Mouse (Mus musculus): ENCODE measurements around the gene Crocc2. TPM values are rescaled to one million over a fixed set of nuclear protein-coding genes. Genes with fewer than 3 reads are reported as not detected.

Crocc2 gene
- polyA plus RNA-seq, 1 experiment from 2014 or later = 0.30 TPM

GRCm38 (mm10) chr1:93207536-93208064 is 39.1 kb downstream of the Crocc2 start:
- Histone ChIP-seq H3K4me3 (replicated peaks; ENCODE audit: low read length) (no peak overlapping the region), H3K4me1 (replicated peaks; ENCODE audit: control insufficient read depth, insufficient read depth, low read length) (peaks cover 15% of the 10 kb centered on the region), H3K4me2 (ENCODE audit: low read length) (no peak overlapping the region), H3K9ac (replicated peaks; ENCODE audit: low read depth, low read length) (no peak overlapping the region), H3K27ac (ENCODE audit: low read length) (no peak overlapping the region), H3K27me3 (replicated peaks; ENCODE audit: control insufficient read depth, insufficient read depth, low read length) (no peaks in the 10 kb centered on the region), H3K36me3 (ENCODE audit: control insufficient read depth, insufficient read depth) (no peaks in the 10 kb centered on the region), H3K9me3 (ENCODE audit: control insufficient read depth, low read length) (no peaks in the 10 kb centered on the region)
- 94% methylated on average over 4 of the region's 4 CpGs for WGBS
- no peak for ATAC-seq

DNA sequence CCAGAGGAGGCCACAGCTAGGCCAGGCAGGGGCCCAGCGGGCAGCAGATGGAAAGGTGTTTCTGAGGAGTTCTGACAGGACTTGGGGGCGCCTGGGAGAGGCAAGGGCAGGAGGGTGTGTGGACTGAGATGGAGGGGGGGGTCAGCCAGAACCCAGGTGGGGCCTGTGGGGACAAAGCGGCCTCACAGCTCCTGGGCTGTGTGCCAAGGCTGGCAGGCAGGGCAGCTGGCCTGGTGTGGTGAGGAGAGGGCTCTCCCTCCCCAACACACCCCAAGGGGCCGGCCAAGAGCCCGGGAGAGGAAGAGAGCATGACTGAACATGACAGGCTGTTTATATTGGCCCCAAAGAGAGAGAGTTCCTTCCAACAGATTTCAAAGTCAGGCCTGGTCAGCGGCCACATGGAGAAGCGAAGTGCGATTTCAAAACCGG is 41.7 kb downstream of the Crocc2 start:
- Histone ChIP-seq H3K36me3 (ENCODE audit: control insufficient read depth, insufficient read depth) (no peaks in the 10 kb centered on the region), H3K4me3 (replicated peaks; ENCODE audit: low read length) (no peak overlapping the region), H3K27me3 (replicated peaks; ENCODE audit: control insufficient read depth, insufficient read depth, low read length) (no peaks in the 10 kb centered on the region), H3K27ac (ENCODE audit: low read length) (no peak overlapping the region), H3K4me2 (ENCODE audit: low read length) (no peak overlapping the region), H3K9ac (replicated peaks; ENCODE audit: low read depth, low read length) (no peak overlapping the region), H3K9me3 (ENCODE audit: control insufficient read depth, low read length) (no peaks in the 10 kb centered on the region), H3K4me1 (replicated peaks; ENCODE audit: control insufficient read depth, insufficient read depth, low read length) (peaks cover 15% of the 10 kb centered on the region)
- ATAC-seq = peak; percentile 88
- 17% methylated on average over 9 of the region's 9 CpGs for WGBS

DNA sequence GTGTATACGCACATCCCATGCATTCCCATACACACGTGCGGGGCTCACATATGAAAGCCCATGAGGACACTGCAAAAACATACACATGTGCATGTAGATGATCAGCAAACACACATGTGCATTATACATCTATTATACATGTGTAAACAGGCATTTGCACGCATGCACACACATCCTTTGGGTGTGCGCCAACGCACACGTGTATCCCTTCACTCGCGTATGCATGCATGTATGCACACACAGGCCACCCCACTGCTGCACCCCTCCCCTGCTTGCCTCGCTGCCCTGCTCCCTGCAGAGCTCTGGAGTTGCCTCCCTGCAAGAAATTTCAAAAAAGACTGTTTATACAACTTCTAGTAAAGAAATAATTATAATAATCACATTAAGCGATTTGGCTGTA is 42.5 kb downstream of the Crocc2 start:
- no peaks in the 10 kb centered on the region for H3K27me3 ChIP-seq (replicated peaks; ENCODE audit: control insufficient read depth, insufficient read depth, low read length)
- H3K9me3 ChIP-seq (ENCODE audit: control insufficient read depth, low read length) = no peaks in the 10 kb centered on the region
- no peak overlapping the region for H3K27ac ChIP-seq (ENCODE audit: low read length)
- H3K9ac ChIP-seq (replicated peaks; ENCODE audit: low read depth, low read length) = no peak overlapping the region
- H3K4me2 ChIP-seq (ENCODE audit: low read length) = no peak overlapping the region
- WGBS = 85% methylated on average over 11 of the region's 11 CpGs
- no peaks in the 10 kb centered on the region for H3K36me3 ChIP-seq (ENCODE audit: control insufficient read depth, insufficient read depth)
- peaks cover 15% of the 10 kb centered on the region for H3K4me1 ChIP-seq (replicated peaks; ENCODE audit: control insufficient read depth, insufficient read depth, low read length)
- ATAC-seq = no peak
- no peak overlapping the region for H3K4me3 ChIP-seq (replicated peaks; ENCODE audit: low read length)

DNA sequence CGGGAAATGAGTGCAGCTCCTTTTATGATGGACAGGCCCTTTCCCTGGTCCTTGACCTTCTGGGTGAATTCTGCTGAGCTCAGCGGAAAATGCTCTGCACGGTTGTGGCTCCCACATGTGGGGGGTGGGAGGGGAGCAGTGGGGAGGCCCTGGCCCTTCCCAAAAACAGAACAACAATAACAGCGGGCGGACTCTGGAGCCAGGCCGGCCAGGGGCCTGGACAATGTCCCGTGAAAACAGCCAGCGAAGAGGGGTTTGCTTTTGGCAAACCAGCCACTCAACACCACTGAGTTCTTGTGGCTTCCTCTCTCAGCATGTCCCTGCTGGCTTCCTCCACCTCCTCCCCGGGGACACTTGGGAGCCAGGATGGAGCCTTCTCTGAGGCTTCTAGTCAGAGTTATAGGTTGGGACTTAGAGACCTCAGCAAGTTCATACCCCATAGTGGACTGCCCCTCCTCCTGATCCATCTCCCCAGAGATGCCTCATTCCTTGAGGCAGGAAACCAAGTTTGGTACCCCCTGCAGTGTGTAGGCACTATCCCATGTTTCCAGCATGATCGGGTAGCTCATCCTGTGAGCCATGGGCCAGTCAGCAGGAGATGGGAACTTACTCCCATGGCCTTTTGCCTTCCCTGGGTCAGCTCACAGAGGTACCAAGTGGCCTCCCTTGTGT is 43.2 kb downstream of the Crocc2 start:
- H3K27me3 ChIP-seq (replicated peaks; ENCODE audit: control insufficient read depth, insufficient read depth, low read length) = no peaks in the 10 kb centered on the region
- no peak overlapping the region for H3K4me3 ChIP-seq (replicated peaks; ENCODE audit: low read length)
- ATAC-seq = no peak
- H3K9me3 ChIP-seq (ENCODE audit: control insufficient read depth, low read length) = no peaks in the 10 kb centered on the region
- H3K4me1 ChIP-seq (replicated peaks; ENCODE audit: control insufficient read depth, insufficient read depth, low read length) = peaks cover 15% of the 10 kb centered on the region
- no peak overlapping the region for H3K27ac ChIP-seq (ENCODE audit: low read length)
- no peak overlapping the region for H3K9ac ChIP-seq (replicated peaks; ENCODE audit: low read depth, low read length)
- no peak overlapping the region for H3K4me2 ChIP-seq (ENCODE audit: low read length)
- 53% methylated on average over 10 of the region's 10 CpGs for whole genome bisulfite sequencing
- no peaks in the 10 kb centered on the region for H3K36me3 ChIP-seq (ENCODE audit: control insufficient read depth, insufficient read depth)

DNA sequence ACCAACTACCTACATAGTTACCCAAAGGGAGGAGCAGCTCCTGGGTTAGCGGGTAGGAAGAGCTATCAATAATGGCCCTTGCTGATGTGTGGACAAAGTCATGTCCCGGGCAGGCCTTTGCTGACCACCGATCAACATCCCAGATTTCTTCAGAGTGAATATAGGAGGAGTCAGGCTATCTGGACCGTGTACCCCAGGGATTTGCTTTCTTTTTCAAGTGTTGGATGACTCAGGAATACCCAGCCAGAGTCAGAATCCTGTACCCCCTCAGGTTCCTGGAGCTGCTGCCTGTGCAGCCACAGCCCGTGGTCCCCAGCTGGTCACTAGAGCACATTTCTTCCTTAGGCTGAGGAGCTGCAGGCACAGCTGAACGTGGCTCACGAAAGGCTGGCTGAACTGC is 43.9 kb downstream of the Crocc2 start:
- Histone ChIP-seq H3K27ac (ENCODE audit: low read length) (no peak overlapping the region), H3K9me3 (ENCODE audit: control insufficient read depth, low read length) (no peaks in the 10 kb centered on the region), H3K4me1 (replicated peaks; ENCODE audit: control insufficient read depth, insufficient read depth, low read length) (peaks cover 15% of the 10 kb centered on the region), H3K4me3 (replicated peaks; ENCODE audit: low read length) (no peak overlapping the region), H3K4me2 (ENCODE audit: low read length) (no peak overlapping the region), H3K9ac (replicated peaks; ENCODE audit: low read depth, low read length) (no peak overlapping the region), H3K27me3 (replicated peaks; ENCODE audit: control insufficient read depth, insufficient read depth, low read length) (no peaks in the 10 kb centered on the region), H3K36me3 (ENCODE audit: control insufficient read depth, insufficient read depth) (no peaks in the 10 kb centered on the region)
- ATAC-seq = no peak
- WGBS = 87% methylated on average over 7 of the region's 7 CpGs

GRCm38 (mm10) chr1:93214612-93215011 is 46.1 kb downstream of the Crocc2 start:
- no peak overlapping the region for H3K4me2 ChIP-seq (ENCODE audit: low read length)
- 20% methylated on average over 5 of the region's 5 CpGs for WGBS

GRCm38 (mm10) chr1:93216839-93217497 is 48.4 kb downstream of the Crocc2 start:
- Histone ChIP-seq H3K9me3 (ENCODE audit: control insufficient read depth, low read length) (no peaks in the 10 kb centered on the region), H3K27ac (ENCODE audit: low read length) (no peak overlapping the region), H3K27me3 (replicated peaks; ENCODE audit: control insufficient read depth, insufficient read depth, low read length) (no peaks in the 10 kb centered on the region), H3K36me3 (ENCODE audit: control insufficient read depth, insufficient read depth) (no peaks in the 10 kb centered on the region), H3K9ac (replicated peaks; ENCODE audit: low read depth, low read length) (no peak overlapping the region; the same call in 1 of the 2 replicates), H3K4me3 (replicated peaks; ENCODE audit: low read length) (no peak overlapping the region), H3K4me1 (replicated peaks; ENCODE audit: control insufficient read depth, insufficient read depth, low read length) (no peaks in the 10 kb centered on the region), H3K4me2 (ENCODE audit: low read length) (no peak overlapping the region)
- peak; percentile 36; the same call in 1 of the 2 replicates for ATAC-seq
- 66% methylated on average over 9 of the region's 9 CpGs for WGBS

More at GRCm38 (mm10) chr1:93214612-93215011, 46.1 kb downstream of the Crocc2 start:
- Histone ChIP-seq H3K9ac (replicated peaks; ENCODE audit: low read depth, low read length) (no peak overlapping the region), H3K27ac (ENCODE audit: low read length) (no peak overlapping the region), H3K4me1 (replicated peaks; ENCODE audit: control insufficient read depth, insufficient read depth, low read length) (peaks cover 15% of the 10 kb centered on the region), H3K27me3 (replicated peaks; ENCODE audit: control insufficient read depth, insufficient read depth, low read length) (no peaks in the 10 kb centered on the region), H3K4me3 (replicated peaks; ENCODE audit: low read length) (no peak overlapping the region), H3K36me3 (ENCODE audit: control insufficient read depth, insufficient read depth) (no peaks in the 10 kb centered on the region), H3K9me3 (ENCODE audit: control insufficient read depth, low read length) (no peaks in the 10 kb centered on the region)
- no peak for ATAC-seq

DNA sequence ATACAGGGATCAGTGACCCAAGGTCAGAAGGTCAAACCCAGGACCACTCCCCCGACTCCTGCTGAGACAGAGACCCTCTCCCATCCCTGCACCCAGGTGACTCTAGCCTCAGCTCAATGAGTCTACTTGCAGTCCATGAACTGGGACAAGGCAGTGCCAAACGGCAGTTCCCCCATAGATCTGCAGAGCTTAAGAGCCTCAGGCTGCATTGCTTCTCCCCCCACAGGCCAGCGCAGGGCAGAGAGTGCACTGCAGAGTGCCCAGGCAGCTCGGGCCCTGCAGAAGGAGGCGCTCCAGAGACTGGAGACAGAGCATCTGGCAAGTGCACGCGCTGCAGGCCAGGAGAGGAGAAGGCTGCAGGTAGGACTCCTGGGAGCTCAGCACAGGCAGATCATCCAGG is 49.0 kb downstream of the Crocc2 start:
- 49% methylated on average over 7 of the region's 7 CpGs for WGBS
- ATAC-seq = no peak
- Histone ChIP-seq H3K27me3 (replicated peaks; ENCODE audit: control insufficient read depth, insufficient read depth, low read length) (no peaks in the 10 kb centered on the region), H3K4me2 (ENCODE audit: low read length) (no peak overlapping the region), H3K4me3 (replicated peaks; ENCODE audit: low read length) (no peak overlapping the region), H3K36me3 (ENCODE audit: control insufficient read depth, insufficient read depth) (no peaks in the 10 kb centered on the region), H3K9ac (replicated peaks; ENCODE audit: low read depth, low read length) (no peak overlapping the region), H3K9me3 (ENCODE audit: control insufficient read depth, low read length) (no peaks in the 10 kb centered on the region), H3K27ac (ENCODE audit: low read length) (no peak overlapping the region), H3K4me1 (replicated peaks; ENCODE audit: control insufficient read depth, insufficient read depth, low read length) (no peaks in the 10 kb centered on the region)

GRCm38 (mm10) chr1:93220776-93221175 is 52.3 kb downstream of the Crocc2 start:
- Histone ChIP-seq H3K9ac (replicated peaks; ENCODE audit: low read depth, low read length) (no peak overlapping the region), H3K4me2 (ENCODE audit: low read length) (no peak overlapping the region), H3K4me1 (replicated peaks; ENCODE audit: control insufficient read depth, insufficient read depth, low read length) (no peaks in the 10 kb centered on the region), H3K27me3 (replicated peaks; ENCODE audit: control insufficient read depth, insufficient read depth, low read length) (no peaks in the 10 kb centered on the region; the same call in 1 of the 2 replicates), H3K36me3 (ENCODE audit: control insufficient read depth, insufficient read depth) (no peaks in the 10 kb centered on the region), H3K9me3 (ENCODE audit: control insufficient read depth, low read length) (no peaks in the 10 kb centered on the region), H3K27ac (ENCODE audit: low read length) (no peak overlapping the region), H3K4me3 (replicated peaks; ENCODE audit: low read length) (no peak overlapping the region)
- 56% methylated on average over 7 of the region's 7 CpGs for WGBS
- peak; percentile 28; the same call in 1 of the 2 replicates for ATAC-seq

All from forebrain, embryonic 16.5 days (tissue).